Mouse (Mus musculus): ENCODE data around the gene Carm1. TPM values are rescaled to one million over a fixed set of nuclear protein-coding genes. Genes with fewer than 3 reads are reported as not detected.

Carm1 gene
- total and polyA plus RNA-seq, 2 experiments from 2014 or later: 27.3 to 97.4 TPM

DNA sequence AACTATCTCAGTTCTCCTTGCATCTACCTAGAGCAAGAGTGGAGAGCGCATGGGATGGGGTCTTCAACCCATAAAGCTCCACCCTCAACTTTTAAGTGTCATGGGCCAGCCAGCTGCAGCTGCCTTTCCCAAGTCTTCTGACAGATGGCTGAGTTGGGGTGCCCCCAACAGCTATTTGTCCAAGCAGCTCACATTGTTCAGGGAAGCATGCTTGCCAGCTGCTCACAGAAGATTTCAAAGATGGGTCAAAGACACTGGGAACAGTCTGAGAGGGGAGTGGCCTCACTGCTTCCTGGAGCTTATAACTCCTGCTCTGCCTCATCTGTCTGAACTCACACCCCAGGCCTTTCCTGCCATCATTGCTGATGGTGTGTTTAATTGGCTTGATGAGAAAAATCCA, 29.6 kb downstream of the Carm1 start:
- DNase-seq (ENCODE audit: low spot score) (peak; percentile 64), ATAC-seq (ENCODE audit: low FRiP score) (no peak)

GRCm38 (mm10) chr9:21578226-21578625, 31.5 kb downstream of the Carm1 start:
- no peak for ATAC-seq (ENCODE audit: low FRiP score)
- DNase-seq (ENCODE audit: low spot score): peak; percentile 53
- no peak overlapping the region for H3K9ac ChIP-seq (replicated peaks; ENCODE audit: low read length, poor library complexity, severe bottlenecking)
- no peak overlapping the region for H3K4me3 ChIP-seq (ENCODE audit: low read depth, low read length)
- TF ChIP-seq CTCF (IDR thresholded peaks at IDR 0.05): no peak
- no peaks in the 10 kb centered on the region for H3K4me1 ChIP-seq (ENCODE audit: insufficient read depth, low read length)
- no peaks in the 10 kb centered on the region for H3K9me3 ChIP-seq (ENCODE audit: low read length)
- no peak overlapping the region for H3K27ac ChIP-seq (ENCODE audit: low read depth, low read length)
- H3K27me3 ChIP-seq (ENCODE audit: insufficient read depth, low read length): no peaks in the 10 kb centered on the region
- H3K4me2 ChIP-seq (ENCODE audit: low read depth, low read length, poor library complexity, severe bottlenecking): no peak overlapping the region
- peaks cover 75% of the 10 kb centered on the region for H3K36me3 ChIP-seq (ENCODE audit: insufficient read depth, low read length)
- WGBS: 49% methylated on average over 3 of the region's 3 CpGs

More for the DNA sequence above, 29.6 kb downstream of the Carm1 start:
- no peak overlapping the region for H3K27ac ChIP-seq (ENCODE audit: low read depth, low read length)
- H3K27me3 ChIP-seq (ENCODE audit: insufficient read depth, low read length): no peaks in the 10 kb centered on the region
- peaks cover 74% of the 10 kb centered on the region for H3K36me3 ChIP-seq (ENCODE audit: insufficient read depth, low read length)
- no peaks in the 10 kb centered on the region for H3K9me3 ChIP-seq (ENCODE audit: low read length)
- H3K4me1 ChIP-seq (ENCODE audit: insufficient read depth, low read length): no peaks in the 10 kb centered on the region
- no peak overlapping the region for H3K4me3 ChIP-seq (ENCODE audit: low read depth, low read length)
- H3K9ac ChIP-seq (replicated peaks; ENCODE audit: low read length, poor library complexity, severe bottlenecking): no peak overlapping the region
- WGBS: 65% methylated on average over 1 of the region's 1 CpGs
- H3K4me2 ChIP-seq (ENCODE audit: low read depth, low read length, poor library complexity, severe bottlenecking): no peak overlapping the region
- no peak for TF ChIP-seq CTCF (IDR thresholded peaks at IDR 0.05)

GRCm38 (mm10) chr9:21585401-21585800, 38.7 kb downstream of the Carm1 start:
- Histone ChIP-seq H3K4me3 (ENCODE audit: low read depth, low read length) (no peak overlapping the region), H3K27ac (ENCODE audit: low read depth, low read length) (no peak overlapping the region), H3K36me3 (ENCODE audit: insufficient read depth, low read length) (peaks cover 78% of the 10 kb centered on the region), H3K4me1 (ENCODE audit: insufficient read depth, low read length) (no peaks in the 10 kb centered on the region), H3K4me2 (ENCODE audit: low read depth, low read length, poor library complexity, severe bottlenecking) (no peak overlapping the region), H3K27me3 (ENCODE audit: insufficient read depth, low read length) (no peaks in the 10 kb centered on the region), H3K9ac (replicated peaks; ENCODE audit: low read length, poor library complexity, severe bottlenecking) (no peak overlapping the region), H3K9me3 (ENCODE audit: low read length) (no peaks in the 10 kb centered on the region)
- TF ChIP-seq CTCF (IDR thresholded peaks at IDR 0.05): no peak
- WGBS: 97% methylated on average over 1 of the region's 1 CpGs
- ATAC-seq (ENCODE audit: low FRiP score) (no peak), DNase-seq (ENCODE audit: low spot score) (no peak)

DNA sequence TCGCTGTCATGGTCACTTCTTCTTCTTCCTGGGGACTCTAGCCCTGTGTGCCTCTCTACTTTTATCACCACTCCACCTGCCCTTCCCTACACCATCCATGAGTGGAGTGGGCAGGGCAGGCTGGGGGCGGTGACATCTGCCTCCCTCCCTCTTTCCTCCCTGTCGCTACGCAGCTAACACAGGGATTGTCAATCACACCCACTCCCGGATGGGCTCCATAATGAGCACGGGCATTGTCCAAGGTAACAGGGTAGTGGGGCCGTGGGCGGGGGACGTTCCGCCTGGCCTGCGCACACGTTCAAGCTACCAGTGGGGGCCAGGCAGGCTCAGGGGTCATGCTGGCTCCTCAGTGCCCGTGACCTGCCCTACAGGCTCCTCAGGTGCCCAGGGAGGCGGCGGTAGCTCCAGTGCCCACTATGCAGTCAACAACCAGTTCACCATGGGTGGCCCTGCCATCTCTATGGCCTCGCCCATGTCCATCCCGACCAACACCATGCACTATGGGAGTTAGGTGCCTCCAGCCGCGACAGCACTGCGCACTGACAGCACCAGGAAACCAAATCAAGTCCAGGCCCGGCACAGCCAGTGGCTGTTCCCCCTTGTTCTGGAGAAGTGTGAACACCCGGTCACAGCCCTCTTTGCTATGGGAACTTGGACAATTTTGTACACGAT, 41.1 kb downstream of the Carm1 start:
- Histone ChIP-seq H3K9me3 (ENCODE audit: low read length) (no peaks in the 10 kb centered on the region), H3K4me3 (ENCODE audit: low read depth, low read length) (no peak overlapping the region), H3K27ac (ENCODE audit: low read depth, low read length) (no peak overlapping the region), H3K27me3 (ENCODE audit: insufficient read depth, low read length) (no peaks in the 10 kb centered on the region), H3K9ac (replicated peaks; ENCODE audit: low read length, poor library complexity, severe bottlenecking) (no peak overlapping the region), H3K4me2 (ENCODE audit: low read depth, low read length, poor library complexity, severe bottlenecking) (no peak overlapping the region), H3K36me3 (ENCODE audit: insufficient read depth, low read length) (peaks cover 59% of the 10 kb centered on the region), H3K4me1 (ENCODE audit: insufficient read depth, low read length) (peaks cover 4% of the 10 kb centered on the region)
- no peak for TF ChIP-seq CTCF (IDR thresholded peaks at IDR 0.05)
- ATAC-seq (ENCODE audit: low FRiP score) (no peak), DNase-seq (ENCODE audit: low spot score) (no peak)
- WGBS: 88% methylated on average over 23 of the region's 23 CpGs

GRCm38 (mm10) chr9:21588350-21588749, 41.7 kb downstream of the Carm1 start:
- Histone ChIP-seq H3K27ac (ENCODE audit: low read depth, low read length) (no peak overlapping the region), H3K9me3 (ENCODE audit: low read length) (no peaks in the 10 kb centered on the region), H3K4me3 (ENCODE audit: low read depth, low read length) (no peak overlapping the region), H3K36me3 (ENCODE audit: insufficient read depth, low read length) (peaks cover 53% of the 10 kb centered on the region), H3K4me1 (ENCODE audit: insufficient read depth, low read length) (peaks cover 4% of the 10 kb centered on the region), H3K9ac (replicated peaks; ENCODE audit: low read length, poor library complexity, severe bottlenecking) (no peak overlapping the region), H3K27me3 (ENCODE audit: insufficient read depth, low read length) (no peaks in the 10 kb centered on the region), H3K4me2 (ENCODE audit: low read depth, low read length, poor library complexity, severe bottlenecking) (no peak overlapping the region)
- TF ChIP-seq CTCF (IDR thresholded peaks at IDR 0.05): no peak
- ATAC-seq (ENCODE audit: low FRiP score) (no peak), DNase-seq (ENCODE audit: low spot score) (no peak)
- 90% methylated on average over 8 of the region's 8 CpGs for WGBS

GRCm38 (mm10) chr9:21589538-21589937, 42.8 kb downstream of the Carm1 start:
- TF ChIP-seq CTCF (IDR thresholded peaks at IDR 0.05): no peak
- H3K27ac ChIP-seq (ENCODE audit: low read depth, low read length): no peak overlapping the region
- DNase-seq (ENCODE audit: low spot score) (no peak), ATAC-seq (ENCODE audit: low FRiP score) (no peak)
- H3K27me3 ChIP-seq (ENCODE audit: insufficient read depth, low read length): no peaks in the 10 kb centered on the region
- H3K4me1 ChIP-seq (ENCODE audit: insufficient read depth, low read length): peaks cover 8% of the 10 kb centered on the region
- no peak overlapping the region for H3K4me3 ChIP-seq (ENCODE audit: low read depth, low read length)
- H3K36me3 ChIP-seq (ENCODE audit: insufficient read depth, low read length): peaks cover 46% of the 10 kb centered on the region
- no peak overlapping the region for H3K9ac ChIP-seq (replicated peaks; ENCODE audit: low read length, poor library complexity, severe bottlenecking)
- WGBS: 87% methylated on average over 5 of the region's 5 CpGs
- no peaks in the 10 kb centered on the region for H3K9me3 ChIP-seq (ENCODE audit: low read length)
- no peak overlapping the region for H3K4me2 ChIP-seq (ENCODE audit: low read depth, low read length, poor library complexity, severe bottlenecking)

Measured in midbrain, postnatal 0 days (tissue).